Mouse (Mus musculus) heart, adult 2 months (tissue): ENCODE data around the gene Rab29.

Experiments
- CTCF ChIP-seq: fragments of 200-600 bp; IDR thresholded peaks from 2 replicates; pipeline ENCODE4 v1.8.1; 2022; ENCODE audit warnings: antibody characterized with exemption, mild to moderate bottlenecking, moderate library complexity
- EP300 ChIP-seq: fragments of 200-500 bp; IDR thresholded peaks from 2 replicates; pipeline ENCODE4 v1.6.1; 2011; ENCODE audit warnings: low read depth, low read length, control low read depth; ENCODE audit not compliant: insufficient read depth
- POLR2A ChIP-seq: fragments of 200-500 bp; IDR thresholded peaks from 2 replicates; pipeline ENCODE4 v1.6.1; 2011; ENCODE audit warnings: mild to moderate bottlenecking, low read depth, low read length, control low read depth; ENCODE audit not compliant: insufficient read depth

GRCm38 (mm10) chr1:131919052-131919451 lies 52.0 kb downstream of the Rab29 start:
- TF ChIP-seq CTCF (no peak), POLR2A (no peak), EP300 (no peak)
